Mouse (Mus musculus): ENCODE results near the gene Stx4a. TPM values are rescaled to one million over a fixed set of nuclear protein-coding genes. Genes with fewer than 3 reads are reported as not detected.

Gene Stx4a
- polyA plus RNA-seq, 1 experiment from 2014 or later: 24.1 TPM

DNA sequence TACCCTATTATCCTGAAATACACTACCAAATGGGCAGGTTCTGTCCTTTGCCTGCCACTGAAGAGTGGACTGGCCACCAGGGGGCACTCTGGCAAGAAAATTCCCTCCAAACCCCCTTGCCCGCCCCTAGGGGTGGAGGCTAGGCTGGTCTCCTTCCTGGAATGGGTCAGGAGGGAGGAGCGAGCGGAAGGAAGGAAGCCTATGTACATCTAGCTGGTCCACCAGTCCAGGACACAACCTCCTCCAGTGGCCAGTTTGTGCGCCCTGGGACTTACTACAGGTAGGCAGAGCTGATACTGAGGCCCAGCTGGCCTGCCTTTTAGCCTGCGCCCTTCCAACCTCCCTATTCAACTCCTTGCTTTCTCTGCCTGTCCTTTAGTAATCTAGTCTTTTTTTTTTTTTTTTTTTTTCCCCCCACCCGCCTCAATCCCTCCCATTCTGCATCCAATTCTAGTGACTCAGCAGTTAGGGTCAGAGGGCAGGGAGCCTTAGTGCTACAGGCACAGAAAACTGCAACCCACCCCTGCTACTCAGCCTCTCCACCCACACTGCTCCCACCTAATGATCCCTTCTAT lies 23.6 kb upstream of the Stx4a start, which contains the start of gene Hsd3b7:
Hsd3b7 (plus strand) TSS at position 170 of the 575 bp plus-strand sequence.
- Histone ChIP-seq H3K9me3 (no peaks in the 10 kb centered on the region), H3K4me1 (replicated peaks) (peaks cover 8% of the 10 kb centered on the region; the same call in 1 of the 2 replicates), H3K4me3 (replicated peaks) (0 out of 2 replicates have a peak within 1 kb of the TSS, but pooled peaks have one; percentile 0), H3K27ac (peak within 1 kb of the TSS; percentile 19; the same call in 1 of the 2 replicates), H3K9ac (replicated peaks) (peak within 1 kb of the TSS; percentile 42; the same call in 1 of the 2 replicates), H3K4me2 (replicated peaks) (peak within 1 kb of the TSS; percentile 14), H3K36me3 (peaks cover 77% of the 10 kb centered on the region), H3K27me3 (no peaks in the 10 kb centered on the region)
- WGBS: 24% methylated on average over 6 of the region's 6 CpGs
- ATAC-seq: peak; percentile 89

GRCm38 (mm10) chr7:127801010-127801621 lies 23.0 kb upstream of the Stx4a start:
- ATAC-seq: no peak; the same call in 1 of the 2 replicates

DNA sequence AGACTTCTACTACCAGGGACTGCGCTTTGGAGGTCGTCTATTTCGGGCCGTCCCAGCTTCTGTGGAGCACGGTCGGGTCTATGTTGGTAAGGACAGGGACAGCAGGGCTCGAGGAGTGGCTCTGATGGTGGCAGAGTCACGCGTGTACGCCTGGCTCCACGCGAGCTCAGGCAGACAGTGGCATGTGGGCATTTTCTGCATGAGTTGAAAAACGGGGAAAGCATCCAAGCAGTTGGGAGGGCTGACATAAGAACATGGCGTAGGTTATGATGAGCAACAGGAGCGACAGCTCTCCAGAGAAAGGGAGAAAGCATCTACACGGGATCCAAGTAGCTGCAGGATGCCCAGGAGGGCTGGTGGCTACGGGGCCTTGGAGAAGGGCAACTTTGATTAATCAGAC lies 21.8 kb upstream of the Stx4a start:
- no peak overlapping the region for H3K9ac ChIP-seq (replicated peaks)
- peaks cover 73% of the 10 kb centered on the region for H3K36me3 ChIP-seq
- H3K4me2 ChIP-seq (replicated peaks): no peak overlapping the region
- ATAC-seq: no peak
- H3K27ac ChIP-seq: no peak overlapping the region
- peaks cover 8% of the 10 kb centered on the region; the same call in 1 of the 2 replicates for H3K4me1 ChIP-seq (replicated peaks)
- no peaks in the 10 kb centered on the region for H3K9me3 ChIP-seq
- H3K27me3 ChIP-seq: no peaks in the 10 kb centered on the region
- 93% methylated on average over 17 of the region's 17 CpGs for WGBS
- H3K4me3 ChIP-seq (replicated peaks): no peak overlapping the region

More at GRCm38 (mm10) chr7:127801010-127801621, 23.0 kb upstream of the Stx4a start:
- Histone ChIP-seq H3K9ac (replicated peaks) (no peak overlapping the region), H3K4me1 (replicated peaks) (peaks cover 8% of the 10 kb centered on the region; the same call in 1 of the 2 replicates), H3K4me2 (replicated peaks) (peak overlapping the region; percentile 14; the same call in 1 of the 2 replicates), H3K4me3 (replicated peaks) (0 out of 2 replicates have a peak overlapping the region, but pooled peaks have one; percentile 0), H3K9me3 (no peaks in the 10 kb centered on the region), H3K27me3 (no peaks in the 10 kb centered on the region), H3K27ac (no peak overlapping the region), H3K36me3 (peaks cover 76% of the 10 kb centered on the region)
- 91% methylated on average over 8 of the region's 8 CpGs for WGBS

DNA sequence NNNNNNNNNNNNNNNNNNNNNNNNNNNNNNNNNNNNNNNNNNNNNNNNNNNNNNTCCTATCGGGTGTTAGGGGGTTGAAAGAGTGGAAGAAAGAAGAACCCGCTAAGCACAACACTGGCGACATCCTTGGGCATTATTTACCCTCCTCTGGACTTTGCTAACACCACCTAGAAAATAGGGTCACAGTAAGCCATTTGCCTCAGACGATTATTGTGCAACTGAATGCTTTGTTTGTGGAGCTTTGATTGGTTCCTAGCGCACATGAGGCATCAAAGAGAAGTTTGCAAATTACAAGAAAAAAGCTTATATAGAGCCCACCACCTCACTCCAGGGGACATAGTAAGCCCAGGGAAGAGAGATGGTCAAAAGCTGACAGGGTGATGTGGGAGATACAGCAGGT lies 15.3 kb upstream of the Stx4a start:
- H3K4me3 ChIP-seq (replicated peaks): no peak overlapping the region
- ATAC-seq: no peak
- no peaks in the 10 kb centered on the region for H3K27me3 ChIP-seq
- H3K4me2 ChIP-seq (replicated peaks): no peak overlapping the region
- peaks cover 78% of the 10 kb centered on the region for H3K36me3 ChIP-seq
- WGBS: 79% methylated on average over 5 of the region's 5 CpGs
- H3K9ac ChIP-seq (replicated peaks): no peak overlapping the region
- H3K4me1 ChIP-seq (replicated peaks): no peaks in the 10 kb centered on the region
- no peak overlapping the region for H3K27ac ChIP-seq
- no peaks in the 10 kb centered on the region for H3K9me3 ChIP-seq

GRCm38 (mm10) chr7:127809846-127810245 lies 14.2 kb upstream of the Stx4a start:
- no peak overlapping the region for H3K9ac ChIP-seq (replicated peaks)
- H3K36me3 ChIP-seq: peaks cover 80% of the 10 kb centered on the region
- 89% methylated on average over 1 of the region's 1 CpGs for WGBS
- no peak overlapping the region for H3K27ac ChIP-seq
- no peaks in the 10 kb centered on the region for H3K27me3 ChIP-seq
- no peaks in the 10 kb centered on the region for H3K9me3 ChIP-seq
- no peaks in the 10 kb centered on the region for H3K4me1 ChIP-seq (replicated peaks)
- no peak for ATAC-seq
- H3K4me2 ChIP-seq (replicated peaks): no peak overlapping the region
- H3K4me3 ChIP-seq (replicated peaks): no peak overlapping the region

- ATAC-seq: no peak
- Histone ChIP-seq H3K4me3 (replicated peaks) (no peak overlapping the region), H3K36me3 (peaks cover 80% of the 10 kb centered on the region), H3K9me3 (no peaks in the 10 kb centered on the region), H3K27ac (no peak overlapping the region), H3K4me2 (replicated peaks) (no peak overlapping the region), H3K4me1 (replicated peaks) (no peaks in the 10 kb centered on the region), H3K9ac (replicated peaks) (no peak overlapping the region), H3K27me3 (no peaks in the 10 kb centered on the region)
- 83% methylated on average over 10 of the region's 10 CpGs for WGBS
Observed at GRCm38 (mm10) chr7:127810650-127811049, 13.4 kb upstream of the Stx4a start.

DNA sequence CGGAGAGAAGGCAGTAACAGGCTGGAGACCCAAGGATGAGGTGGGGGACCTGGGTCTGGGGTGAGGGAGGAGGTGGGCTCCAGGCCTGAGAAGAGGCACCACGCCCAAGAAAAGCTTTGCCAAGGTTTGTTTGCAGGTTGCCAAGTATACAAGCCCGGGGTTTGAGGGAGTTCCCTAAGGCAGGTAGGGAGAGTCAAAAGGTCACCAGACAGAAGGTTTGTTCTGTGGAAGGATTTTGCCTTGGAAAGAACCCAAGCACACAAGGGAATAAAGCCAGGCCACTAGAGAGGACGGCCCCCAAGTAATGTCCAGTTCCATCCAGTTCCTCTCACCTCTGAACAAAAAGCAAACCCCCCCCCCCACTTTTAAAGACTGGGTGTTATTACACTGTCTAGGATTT lies 12.9 kb upstream of the Stx4a start:
- Histone ChIP-seq H3K4me2 (replicated peaks) (no peak overlapping the region), H3K9ac (replicated peaks) (no peak overlapping the region), H3K4me3 (replicated peaks) (no peak overlapping the region), H3K4me1 (replicated peaks) (0 out of 2 replicates have a peak, but pooled peaks cover 3% of the 10 kb centered on the region), H3K27me3 (no peaks in the 10 kb centered on the region), H3K27ac (no peak overlapping the region), H3K36me3 (peaks cover 76% of the 10 kb centered on the region), H3K9me3 (no peaks in the 10 kb centered on the region)
- no peak for ATAC-seq
- WGBS: 88% methylated on average over 4 of the region's 4 CpGs

DNA sequence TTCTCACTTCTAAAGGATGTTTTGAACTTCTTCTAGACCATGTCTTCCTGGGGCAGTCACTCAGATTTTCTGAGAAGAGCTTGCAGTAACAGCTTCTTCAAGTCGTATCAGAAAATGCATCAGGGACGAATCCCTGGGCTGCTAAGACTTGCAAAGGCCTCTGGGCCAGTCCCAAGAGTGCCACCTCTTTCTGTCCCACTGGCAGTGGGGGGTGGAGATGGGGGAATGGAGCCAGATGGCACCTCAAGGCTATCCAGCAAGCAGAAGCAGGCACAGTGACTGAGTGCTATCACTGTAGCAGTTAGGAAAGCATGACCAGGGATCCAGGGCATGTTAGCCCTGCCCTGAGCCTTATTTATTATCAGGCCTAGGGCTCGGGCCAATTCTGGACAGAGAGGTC lies 11.8 kb upstream of the Stx4a start:
- no peak overlapping the region for H3K9ac ChIP-seq (replicated peaks)
- H3K27ac ChIP-seq: no peak overlapping the region
- no peak overlapping the region for H3K4me2 ChIP-seq (replicated peaks)
- no peaks in the 10 kb centered on the region for H3K27me3 ChIP-seq
- no peaks in the 10 kb centered on the region for H3K9me3 ChIP-seq
- peaks cover 70% of the 10 kb centered on the region for H3K36me3 ChIP-seq
- ATAC-seq: no peak
- no peak overlapping the region for H3K4me3 ChIP-seq (replicated peaks)
- WGBS: 91% methylated on average over 3 of the region's 3 CpGs
- H3K4me1 ChIP-seq (replicated peaks): 0 out of 2 replicates have a peak, but pooled peaks cover 3% of the 10 kb centered on the region

GRCm38 (mm10) chr7:127813821-127814220 lies 10.3 kb upstream of the Stx4a start:
- WGBS: 87% methylated on average over 4 of the region's 4 CpGs
- Histone ChIP-seq H3K4me3 (replicated peaks) (no peak overlapping the region), H3K27ac (no peak overlapping the region), H3K4me2 (replicated peaks) (no peak overlapping the region), H3K9ac (replicated peaks) (no peak overlapping the region), H3K4me1 (replicated peaks) (0 out of 2 replicates have a peak, but pooled peaks cover 3% of the 10 kb centered on the region), H3K27me3 (no peaks in the 10 kb centered on the region), H3K36me3 (peaks cover 68% of the 10 kb centered on the region), H3K9me3 (no peaks in the 10 kb centered on the region)
- no peak for ATAC-seq

GRCm38 (mm10) chr7:127814241-127814921 lies 9.7 kb upstream of the Stx4a start:
- H3K4me3 ChIP-seq (replicated peaks): no peak overlapping the region
- 0 out of 2 replicates have a peak, but pooled peaks cover 3% of the 10 kb centered on the region for H3K4me1 ChIP-seq (replicated peaks)
- no peak overlapping the region for H3K4me2 ChIP-seq (replicated peaks)
- no peak overlapping the region for H3K27ac ChIP-seq
- H3K27me3 ChIP-seq: no peaks in the 10 kb centered on the region
- H3K9me3 ChIP-seq: no peaks in the 10 kb centered on the region
- WGBS: 85% methylated on average over 19 of the region's 19 CpGs
- no peak for ATAC-seq
- H3K36me3 ChIP-seq: peaks cover 63% of the 10 kb centered on the region
- H3K9ac ChIP-seq (replicated peaks): no peak overlapping the region

GRCm38 (mm10) chr7:127815116-127815665 lies 8.9 kb upstream of the Stx4a start:
- Histone ChIP-seq H3K4me2 (replicated peaks) (no peak overlapping the region), H3K4me3 (replicated peaks) (no peak overlapping the region), H3K9ac (replicated peaks) (no peak overlapping the region), H3K9me3 (no peaks in the 10 kb centered on the region), H3K27me3 (no peaks in the 10 kb centered on the region), H3K27ac (no peak overlapping the region), H3K4me1 (replicated peaks) (0 out of 2 replicates have a peak, but pooled peaks cover 3% of the 10 kb centered on the region), H3K36me3 (peaks cover 54% of the 10 kb centered on the region)
- ATAC-seq: no peak
- WGBS: 96% methylated on average over 15 of the region's 15 CpGs
